Mouse (Mus musculus) heart, postnatal 0 days (tissue): ENCODE data around the gene Ugt1a10. TPM values are rescaled to one million over a fixed set of nuclear protein-coding genes. Genes with fewer than 3 reads are reported as not detected.

Experiments used
- ATAC-seq: fragments of 200-750 bp; cut with Nextera tagmentation; 2 replicates; pipeline ENCODE4 v1.8.0; 2017; ENCODE audit warnings: low read depth, moderate number of reproducible peaks, moderate library complexity; ENCODE audit not compliant: insufficient read depth
- DNase-seq: peaks from one replicate; pipeline ENCODE4 v3.0.0-alpha.2; 2016; ENCODE audit warnings: low spot score
- H3K27ac ChIP-seq: fragments of 300-500 bp; sonication (generic); 2 replicates; pipeline ENCODE4 v1.5.1; 2014; ENCODE audit warnings: low read depth, mild to moderate bottlenecking
- H3K27me3 ChIP-seq: fragments of 300-500 bp; sonication (generic); 2 replicates; pipeline ENCODE4 v1.6.1; 2014; ENCODE audit warnings: low read length, mixed read lengths; ENCODE audit not compliant: control insufficient read depth, insufficient read depth
- H3K36me3 ChIP-seq: fragments of 300-500 bp; sonication (generic); replicated peaks from 2 replicates; pipeline ENCODE4 v1.6.1; 2014; ENCODE audit warnings: low read length, mixed read lengths; ENCODE audit not compliant: control insufficient read depth, insufficient read depth
- H3K4me1 ChIP-seq: fragments of 300-500 bp; sonication (generic); 2 replicates; pipeline ENCODE4 v1.6.1; 2014; ENCODE audit warnings: antibody characterized with exemption; ENCODE audit not compliant: control insufficient read depth, insufficient read depth
- H3K4me2 ChIP-seq: fragments of 300-500 bp; sonication (generic); 2 replicates; pipeline ENCODE4 v1.6.1; 2014; ENCODE audit warnings: low read depth, mild to moderate bottlenecking, low read length, moderate library complexity
- H3K4me3 ChIP-seq: fragments of 300-500 bp; sonication (generic); 2 replicates; pipeline ENCODE4 v1.5.1; 2014; ENCODE audit warnings: low read depth, low read length
- H3K9ac ChIP-seq: fragments of 300-500 bp; sonication (generic); replicated peaks from 2 replicates; pipeline ENCODE4 v1.6.1; 2014; ENCODE audit warnings: low read depth, low read length, mixed read lengths
- H3K9me3 ChIP-seq: fragments of 300-500 bp; sonication (generic); replicated peaks from 2 replicates; pipeline ENCODE4 v1.6.1; 2016; ENCODE audit warnings: low read length; ENCODE audit not compliant: control insufficient read depth
- CTCF ChIP-seq: IDR thresholded peaks from 2 replicates; pipeline ENCODE4 v1.5.1; 2016; ENCODE audit warnings: antibody characterized with exemption, control low read depth, low read depth
- EP300 ChIP-seq: IDR thresholded peaks from 2 replicates; pipeline ENCODE4 v1.6.1; 2016; ENCODE audit warnings: antibody characterized with exemption, low read depth
- WGBS: fragments of 180-500 bp; shearing (Covaris S2); extraction: QIAGEN DNeasy Blood & Tissue Kit; methylation state at CpG from one replicate; pipeline ENCODE4 v1.1.7; 2014; 5-methylcytosine and 5-hydroxymethylcytosine counted together
- polyA plus RNA-seq: library from polyadenylated mRNA; unstranded; fragments of >200 nt; fragmentation: Nextera tagmentation; extraction: Ambion mirVana; gene quantifications from 2 replicates; pipeline ENCODE4 v1.2.1, GENCODE M21; 2015
- total RNA-seq: library from RNA; depleted of rRNA; stranded (reverse); fragments of >200 nt; gene quantifications from 2 replicates; pipeline ENCODE4 v1.2.3, GENCODE M21; 2014; ENCODE audit warnings: low replicate concordance

The Ugt1a10 gene
- total and polyA plus RNA-seq, 2 experiments from 2014 or later = not detected

DNA sequence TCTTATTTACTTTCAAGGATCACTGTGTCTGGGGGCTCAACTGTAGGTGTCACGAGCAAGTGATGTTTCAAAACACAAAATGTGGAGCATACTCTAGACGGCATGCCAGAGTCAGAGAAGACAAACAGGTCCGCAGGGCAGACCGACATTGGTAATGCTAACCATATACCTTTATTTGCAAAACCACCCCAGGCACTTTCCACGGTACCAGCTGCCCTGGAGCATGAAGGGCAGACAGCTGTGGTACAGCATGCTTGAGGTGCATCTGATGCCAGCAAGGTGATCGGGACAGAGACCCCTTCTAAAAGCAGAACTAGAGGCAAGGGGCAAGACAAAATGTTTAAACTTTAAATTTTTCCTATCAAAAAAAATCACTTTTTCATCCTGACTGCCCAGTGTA lies 207.8 kb downstream of the Ugt1a10 start:
- Histone ChIP-seq H3K36me3 (peaks cover 85% of the 10 kb centered on the region), H3K9me3 (no peaks in the 10 kb centered on the region), H3K9ac (no peak overlapping the region), H3K27me3 (no peaks in the 10 kb centered on the region), H3K4me2 (no peak overlapping the region), H3K27ac (no peak overlapping the region), H3K4me1 (peaks cover 16% of the 10 kb centered on the region), H3K4me3 (no peak overlapping the region)
- TF ChIP-seq EP300 = no peak
- TF ChIP-seq CTCF = no peak
- no peak for DNase-seq
- no peak for ATAC-seq
- 72% methylated on average over 6 of the region's 6 CpGs for WGBS

DNA sequence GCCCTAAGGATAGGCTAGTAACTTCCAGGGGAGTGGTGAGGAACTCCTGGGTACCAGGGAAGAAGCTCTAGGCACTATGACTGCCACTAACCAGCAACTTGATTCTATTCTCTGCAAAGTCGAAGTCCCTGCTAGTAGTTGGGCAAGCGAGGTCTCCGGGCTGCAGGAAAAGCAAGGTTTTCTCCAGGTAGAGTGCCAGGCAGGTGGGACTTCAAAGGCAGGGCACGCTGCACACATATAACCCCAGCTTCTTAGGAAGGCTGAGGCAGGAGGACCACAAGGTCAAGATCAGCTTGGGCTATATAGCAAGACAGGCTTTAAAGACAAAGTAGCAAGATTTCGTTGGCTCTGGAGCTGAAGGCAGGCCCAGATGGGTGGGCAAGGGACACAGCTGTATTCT lies 208.6 kb downstream of the Ugt1a10 start:
- Histone ChIP-seq H3K4me2 (no peak overlapping the region), H3K4me3 (no peak overlapping the region), H3K9me3 (no peaks in the 10 kb centered on the region), H3K27ac (no peak overlapping the region), H3K9ac (no peak overlapping the region), H3K4me1 (peaks cover 16% of the 10 kb centered on the region), H3K36me3 (peaks cover 93% of the 10 kb centered on the region), H3K27me3 (no peaks in the 10 kb centered on the region)
- TF ChIP-seq CTCF (no peak), EP300 (no peak)
- ATAC-seq (no peak), DNase-seq (no peak)
- 90% methylated on average over 5 of the region's 5 CpGs for WGBS

DNA sequence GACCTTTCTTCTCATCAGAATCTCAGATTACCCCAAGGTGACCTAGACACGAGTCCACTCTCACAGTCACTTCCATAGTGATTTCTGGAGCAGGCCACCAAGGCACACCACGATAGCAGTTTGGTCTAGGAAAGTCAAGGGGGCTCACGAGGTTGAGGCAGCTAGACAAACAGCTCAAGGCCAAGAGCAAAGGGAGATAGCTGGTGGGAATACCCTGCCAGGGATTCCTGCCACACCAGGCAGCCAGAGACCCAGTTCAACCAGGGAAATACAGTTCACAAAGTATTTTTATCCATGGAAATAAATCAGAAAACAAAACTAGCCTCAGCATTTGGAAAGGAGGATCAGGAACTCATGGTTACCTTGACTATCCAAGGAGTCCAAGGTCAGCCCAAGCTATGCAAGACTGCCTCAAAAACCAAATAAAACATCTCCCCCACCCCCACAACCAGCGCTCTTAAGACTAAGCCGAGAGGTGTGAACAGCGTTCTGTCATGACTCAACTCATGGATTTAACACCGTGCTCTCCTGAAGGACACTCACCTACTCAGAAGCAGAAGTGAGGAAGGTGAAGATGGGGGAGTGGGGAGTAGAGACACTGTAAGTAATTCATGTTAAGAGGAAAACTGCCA lies 209.2 kb downstream of the Ugt1a10 start:
- no peak overlapping the region for H3K27ac ChIP-seq
- no peak for TF ChIP-seq CTCF
- TF ChIP-seq EP300 = no peak
- no peak overlapping the region for H3K9ac ChIP-seq
- DNase-seq (no peak), ATAC-seq (no peak)
- peaks cover 99% of the 10 kb centered on the region for H3K36me3 ChIP-seq
- H3K4me1 ChIP-seq = peaks cover 10% of the 10 kb centered on the region
- no peak overlapping the region for H3K4me3 ChIP-seq
- H3K4me2 ChIP-seq = no peak overlapping the region
- WGBS = 74% methylated on average over 7 of the region's 7 CpGs
- H3K9me3 ChIP-seq = no peaks in the 10 kb centered on the region
- no peaks in the 10 kb centered on the region for H3K27me3 ChIP-seq

DNA sequence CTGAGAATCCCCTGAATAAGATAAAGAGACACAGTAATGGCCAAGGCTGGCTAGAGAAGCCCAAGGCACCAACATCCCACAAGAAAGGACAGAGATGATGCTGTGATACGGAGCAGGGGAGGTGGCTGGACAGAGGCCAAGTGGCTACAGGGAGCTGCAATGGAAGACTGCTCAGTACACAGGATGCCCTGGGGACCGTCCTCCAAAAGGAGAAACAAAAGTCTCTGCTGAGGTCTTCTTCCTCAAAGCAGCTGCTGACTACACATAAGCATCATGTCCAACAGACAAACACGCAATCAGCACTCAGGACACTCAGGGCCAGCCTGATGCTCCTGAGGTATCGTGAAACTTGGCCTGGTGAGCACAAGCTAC lies 209.7 kb downstream of the Ugt1a10 start:
- Histone ChIP-seq H3K4me3 (no peak overlapping the region), H3K9ac (no peak overlapping the region), H3K4me2 (no peak overlapping the region), H3K4me1 (0 out of 2 replicates have a peak, but pooled peaks cover 5% of the 10 kb centered on the region), H3K36me3 (peaks cover 99% of the 10 kb centered on the region), H3K9me3 (no peaks in the 10 kb centered on the region), H3K27me3 (no peaks in the 10 kb centered on the region), H3K27ac (no peak overlapping the region)
- DNase-seq (no peak), ATAC-seq (no peak)
- 67% methylated on average over 4 of the region's 4 CpGs for WGBS
- TF ChIP-seq CTCF (no peak), EP300 (no peak)

DNA sequence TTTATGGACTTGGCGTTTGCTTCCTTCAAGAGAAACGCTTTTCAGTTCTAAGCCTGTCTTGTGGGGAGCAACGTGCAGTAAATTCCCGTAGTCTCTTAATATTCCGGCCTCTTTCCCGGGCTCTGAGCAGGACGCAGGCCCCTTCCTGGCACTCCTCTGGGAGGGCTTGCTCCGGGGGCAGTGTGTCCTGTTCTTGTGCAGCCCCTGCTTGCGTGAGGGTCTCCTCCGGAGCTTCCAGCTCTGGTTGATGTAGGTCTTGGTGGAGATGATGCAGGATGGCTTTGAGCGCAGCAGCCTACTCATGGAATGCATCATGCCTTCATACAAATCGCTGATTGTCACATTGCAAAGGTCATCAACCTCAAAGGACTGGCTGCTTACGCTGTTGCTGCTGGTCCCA lies 210.9 kb downstream of the Ugt1a10 start:
- H3K4me1 ChIP-seq = 0 out of 2 replicates have a peak, but pooled peaks cover 5% of the 10 kb centered on the region
- TF ChIP-seq CTCF (no peak), EP300 (no peak)
- no peaks in the 10 kb centered on the region for H3K9me3 ChIP-seq
- H3K9ac ChIP-seq = no peak overlapping the region
- no peaks in the 10 kb centered on the region for H3K27me3 ChIP-seq
- H3K36me3 ChIP-seq = peaks cover 90% of the 10 kb centered on the region
- no peak for DNase-seq
- no peak for ATAC-seq
- no peak overlapping the region for H3K4me2 ChIP-seq
- 88% methylated on average over 13 of the region's 13 CpGs for WGBS
- H3K4me3 ChIP-seq = no peak overlapping the region
- H3K27ac ChIP-seq = no peak overlapping the region

DNA sequence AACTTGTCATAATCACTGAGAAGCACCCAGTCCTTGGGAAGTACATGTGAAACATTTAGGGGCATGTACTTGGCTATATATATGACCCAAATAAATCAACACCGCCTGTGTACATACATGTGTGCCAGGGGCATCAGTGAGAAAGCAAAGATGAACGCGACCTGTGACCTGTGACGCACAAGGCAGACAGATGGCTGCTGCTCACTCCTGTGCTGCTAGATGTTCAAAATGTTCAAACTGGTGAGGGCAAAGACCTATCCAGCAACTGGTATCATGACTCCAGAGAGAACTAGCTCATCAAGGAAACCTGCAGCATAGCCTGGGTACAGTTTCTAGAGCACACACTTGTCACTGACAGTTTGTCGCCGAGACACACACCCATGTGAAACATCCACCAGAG lies 212.3 kb downstream of the Ugt1a10 start:
- Histone ChIP-seq H3K4me2 (no peak overlapping the region), H3K27me3 (no peaks in the 10 kb centered on the region), H3K9me3 (no peaks in the 10 kb centered on the region), H3K4me1 (0 out of 2 replicates have a peak, but pooled peaks cover 1% of the 10 kb centered on the region), H3K36me3 (peaks cover 88% of the 10 kb centered on the region), H3K4me3 (no peak overlapping the region), H3K9ac (no peak overlapping the region), H3K27ac (no peak overlapping the region)
- WGBS = 93% methylated on average over 6 of the region's 6 CpGs
- ATAC-seq (no peak), DNase-seq (no peak)
- TF ChIP-seq CTCF (no peak), EP300 (no peak)
